Mouse (Mus musculus): ENCODE data around the gene Ncam1. TPM values are rescaled to one million over a fixed set of nuclear protein-coding genes. Genes with fewer than 3 reads are reported as not detected.

The Ncam1 gene
- total RNA-seq, 2 experiments from 2014 or later = 7.6 to 8.1 TPM

DNA sequence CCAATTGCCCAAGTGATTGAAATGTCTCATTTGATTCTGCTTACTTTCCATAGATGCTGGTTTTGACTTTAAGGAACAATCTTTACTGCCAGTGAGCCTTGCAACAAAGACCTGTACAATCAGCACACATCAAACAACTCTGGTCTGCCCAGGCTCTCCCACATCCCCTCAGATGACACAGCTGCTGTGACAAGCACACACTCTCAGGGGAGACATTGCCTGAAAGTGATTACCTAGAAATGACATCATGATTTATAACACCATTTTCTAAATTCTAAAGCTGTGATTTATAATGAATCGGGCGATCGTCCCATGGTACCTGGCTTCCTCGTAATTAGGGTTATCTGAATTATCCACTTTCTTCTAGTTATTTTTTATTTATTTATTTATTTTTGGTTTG is 42.0 kb downstream of the Ncam1 start:
- ATAC-seq (replicated peaks; ENCODE audit: low FRiP score, poor library complexity, severe bottlenecking) = no peak

DNA sequence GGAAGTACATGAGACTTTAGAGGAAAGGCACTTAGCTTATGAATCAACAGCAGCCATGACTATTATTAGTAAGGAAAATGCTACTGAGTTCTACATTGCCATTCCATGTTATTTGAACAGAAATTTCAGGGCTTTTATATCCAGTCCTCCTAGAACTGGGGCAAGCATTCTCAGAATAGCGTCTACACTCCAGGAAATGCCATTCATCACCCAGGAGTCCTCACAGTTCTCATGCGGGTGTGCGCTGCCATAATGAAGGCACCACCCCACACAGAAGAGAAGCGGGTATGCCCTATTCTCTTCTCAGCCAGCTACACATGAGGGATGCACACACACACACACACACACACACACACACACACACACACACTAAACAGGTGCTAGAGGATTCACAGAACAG is 43.5 kb downstream of the Ncam1 start:
- ATAC-seq (replicated peaks; ENCODE audit: low FRiP score, poor library complexity, severe bottlenecking) = no peak

DNA sequence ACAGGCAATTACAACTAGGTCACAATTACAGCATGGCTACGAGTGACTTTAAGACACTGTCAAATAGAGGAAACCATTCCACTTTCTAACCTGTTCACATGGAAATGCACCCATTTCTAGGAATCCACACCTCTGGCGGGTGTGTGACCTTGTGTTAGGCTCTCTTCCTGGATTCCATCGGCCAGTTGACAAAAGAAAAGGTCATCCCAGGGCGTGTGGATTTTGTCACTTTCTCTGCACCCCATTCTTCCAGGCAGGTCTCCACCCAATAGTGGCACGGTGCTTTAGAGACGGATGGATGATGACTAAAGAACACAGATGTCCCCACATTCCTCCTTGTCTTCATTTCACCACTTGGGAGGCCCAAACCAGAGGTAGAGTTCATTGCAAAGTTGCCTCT is 47.3 kb downstream of the Ncam1 start:
- no peak for ATAC-seq (replicated peaks; ENCODE audit: low FRiP score, poor library complexity, severe bottlenecking)

DNA sequence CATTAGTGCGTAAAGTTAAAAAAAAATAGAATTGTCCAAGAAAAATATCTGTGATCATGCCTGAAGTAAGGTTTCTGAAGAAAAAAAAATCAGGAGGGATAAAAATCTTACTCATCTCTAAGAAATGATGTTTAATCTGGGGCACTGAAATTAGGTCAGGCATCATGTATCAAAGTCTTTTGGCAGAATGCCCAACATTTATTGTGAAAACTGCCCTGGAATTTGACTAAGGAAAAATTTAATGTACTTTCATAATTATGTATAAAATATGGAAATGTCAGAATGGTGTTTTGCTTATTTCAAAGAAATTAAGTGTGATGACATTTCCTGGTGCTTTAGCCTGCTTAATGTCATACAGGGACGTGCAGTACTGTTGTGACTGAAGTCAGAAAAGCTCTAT is 52.5 kb downstream of the Ncam1 start:
- ATAC-seq (replicated peaks; ENCODE audit: low FRiP score, poor library complexity, severe bottlenecking) = no peak

DNA sequence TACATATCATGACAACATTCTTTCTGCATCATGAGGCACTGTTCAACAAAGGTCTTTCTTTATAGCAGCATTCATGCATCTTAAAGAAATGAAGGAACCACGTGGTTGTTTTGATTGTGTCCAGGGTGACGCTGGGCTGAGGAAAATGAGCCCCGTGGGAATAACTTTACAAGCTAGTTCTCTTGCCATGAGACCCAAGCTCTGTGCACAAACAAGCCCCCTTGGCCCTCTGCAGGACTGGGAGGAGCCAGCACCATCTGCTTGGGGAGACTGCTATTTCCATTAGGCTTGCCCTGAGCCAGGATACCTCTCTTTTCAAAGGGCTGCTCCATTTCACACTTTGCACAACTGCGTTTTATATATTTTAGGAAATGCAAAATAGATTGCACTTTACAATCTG is 53.0 kb downstream of the Ncam1 start:
- ATAC-seq (replicated peaks; ENCODE audit: low FRiP score, poor library complexity, severe bottlenecking) = no peak

DNA sequence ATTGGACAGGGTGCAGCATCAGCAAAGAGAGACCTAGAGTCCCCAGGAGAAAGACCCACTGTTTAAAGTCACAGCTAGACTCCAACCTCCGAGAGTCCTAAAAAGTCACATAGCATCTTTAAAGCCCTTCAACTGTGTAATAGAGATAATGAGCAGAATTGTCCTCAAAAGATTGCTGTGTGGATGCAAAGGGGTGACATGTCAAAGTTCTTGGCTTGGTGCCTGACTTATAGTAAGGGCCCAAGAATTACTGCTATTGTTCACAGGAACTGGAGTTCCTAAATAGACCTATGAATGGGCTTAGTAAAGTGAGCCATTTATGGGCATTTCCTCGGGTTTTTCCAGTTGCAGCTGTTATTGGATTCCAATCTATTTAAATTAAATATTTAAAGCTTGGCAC is 54.4 kb downstream of the Ncam1 start:
- no peak for ATAC-seq (replicated peaks; ENCODE audit: low FRiP score, poor library complexity, severe bottlenecking)

DNA sequence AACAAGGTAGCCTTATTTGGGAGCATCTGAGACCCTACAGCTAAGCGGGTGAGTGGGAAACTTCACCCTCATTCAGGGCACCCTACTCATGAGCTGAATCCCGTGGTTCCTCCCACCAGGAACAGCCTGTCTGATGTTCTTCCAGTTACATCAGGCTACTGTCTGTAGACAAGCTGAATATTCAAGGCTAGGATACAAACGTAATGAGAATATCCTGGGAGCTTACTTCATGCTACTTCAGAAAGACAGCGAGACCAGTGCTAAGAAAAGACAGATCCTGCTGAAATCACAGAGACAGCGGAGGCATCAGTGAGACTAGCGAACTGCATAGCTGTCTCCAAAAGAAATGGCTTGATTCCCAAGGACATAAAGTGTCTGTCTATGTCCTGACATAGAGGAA is 58.8 kb downstream of the Ncam1 start:
- ATAC-seq (replicated peaks; ENCODE audit: low FRiP score, poor library complexity, severe bottlenecking) = no peak

DNA sequence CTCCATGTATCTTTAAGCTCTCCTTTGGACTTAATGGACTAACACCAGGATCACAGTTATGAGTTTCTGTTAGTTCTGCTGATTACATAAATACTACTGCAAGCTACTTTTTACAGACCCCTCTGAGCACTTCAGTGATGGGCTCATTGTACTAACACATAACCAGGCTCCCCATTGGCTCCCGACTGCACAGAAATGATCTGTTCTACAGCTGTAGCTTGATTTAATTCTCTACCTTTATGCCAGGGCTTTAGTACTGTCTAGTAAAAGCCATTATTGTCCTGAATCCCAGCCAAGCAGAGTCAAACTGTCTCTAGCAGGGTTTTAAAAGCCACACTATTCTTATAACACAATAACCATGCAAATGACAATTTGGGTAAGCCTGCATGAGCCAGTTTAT is 60.2 kb downstream of the Ncam1 start:
- ATAC-seq (replicated peaks; ENCODE audit: low FRiP score, poor library complexity, severe bottlenecking) = no peak

DNA sequence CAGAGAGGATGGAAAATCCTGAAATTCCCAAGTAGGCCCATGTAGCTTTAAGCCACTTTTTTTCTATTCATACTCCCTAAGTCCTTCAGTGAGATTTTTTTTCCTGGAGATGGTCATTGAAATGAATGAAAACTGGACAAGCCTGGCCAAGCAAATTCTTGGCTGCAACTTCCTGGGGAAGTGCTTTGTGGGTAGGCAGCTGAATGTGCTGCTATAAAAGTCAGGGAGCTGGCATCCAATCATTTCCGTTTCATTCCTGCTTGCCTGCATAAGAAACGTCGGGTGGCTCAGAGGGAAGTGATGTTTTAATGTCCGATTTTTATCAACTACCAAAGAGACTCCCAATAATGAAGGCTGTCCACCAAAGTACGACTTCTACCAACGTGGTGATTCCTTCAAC is 61.6 kb downstream of the Ncam1 start:
- ATAC-seq (replicated peaks; ENCODE audit: low FRiP score, poor library complexity, severe bottlenecking) = no peak

DNA sequence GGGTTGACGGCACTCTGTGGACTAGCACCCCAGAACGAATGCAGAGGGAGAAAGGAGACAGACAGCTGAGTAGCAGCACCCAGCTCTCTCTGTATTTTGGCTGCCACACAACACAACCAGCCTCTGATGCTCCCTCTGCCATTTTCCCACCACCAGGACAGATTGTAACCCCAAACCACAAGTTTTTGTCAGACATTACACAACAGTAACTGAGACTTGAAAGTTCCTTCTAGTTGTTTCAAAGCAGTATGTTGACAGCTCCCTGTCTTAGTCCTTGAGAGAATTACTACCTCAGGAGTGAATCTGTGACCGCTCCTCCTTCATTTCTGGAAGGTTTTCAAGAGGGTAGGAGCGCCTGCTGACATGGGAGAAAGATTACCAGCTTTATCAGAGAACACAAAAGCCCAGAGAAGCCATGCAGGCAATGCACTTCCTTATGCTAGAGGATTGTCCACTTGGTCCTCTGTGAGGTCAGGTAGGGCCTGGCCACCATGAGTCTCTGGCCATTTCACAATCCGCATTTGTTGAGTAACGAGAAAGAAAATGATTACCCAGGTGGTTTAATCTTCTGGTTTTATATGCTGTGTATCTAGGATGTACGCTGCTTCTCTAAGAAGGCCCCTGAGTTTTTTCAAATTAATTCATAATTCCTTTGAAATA is 64.2 kb downstream of the Ncam1 start:
- ATAC-seq (replicated peaks; ENCODE audit: low FRiP score, poor library complexity, severe bottlenecking) = no peak

DNA sequence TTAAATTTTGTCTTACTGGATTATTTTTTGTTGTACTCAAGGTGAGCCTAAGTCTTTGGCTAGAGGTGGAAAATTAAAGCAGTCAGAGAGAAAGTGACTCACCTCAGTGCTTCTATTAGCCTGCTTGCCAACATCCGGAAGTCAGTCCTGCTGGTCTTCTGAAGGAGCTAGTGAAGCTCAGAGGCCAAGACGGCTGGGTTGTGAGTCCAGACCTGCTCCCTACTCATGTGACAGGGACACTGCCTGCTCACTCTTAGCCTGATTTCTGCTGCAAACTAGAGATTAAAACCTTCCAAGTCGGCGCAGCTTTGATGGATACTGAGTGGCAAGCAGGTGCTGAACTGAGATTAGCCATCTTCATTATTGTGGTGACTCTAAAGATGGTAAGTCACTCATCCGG is 65.0 kb downstream of the Ncam1 start:
- ATAC-seq (replicated peaks; ENCODE audit: low FRiP score, poor library complexity, severe bottlenecking) = no peak

DNA sequence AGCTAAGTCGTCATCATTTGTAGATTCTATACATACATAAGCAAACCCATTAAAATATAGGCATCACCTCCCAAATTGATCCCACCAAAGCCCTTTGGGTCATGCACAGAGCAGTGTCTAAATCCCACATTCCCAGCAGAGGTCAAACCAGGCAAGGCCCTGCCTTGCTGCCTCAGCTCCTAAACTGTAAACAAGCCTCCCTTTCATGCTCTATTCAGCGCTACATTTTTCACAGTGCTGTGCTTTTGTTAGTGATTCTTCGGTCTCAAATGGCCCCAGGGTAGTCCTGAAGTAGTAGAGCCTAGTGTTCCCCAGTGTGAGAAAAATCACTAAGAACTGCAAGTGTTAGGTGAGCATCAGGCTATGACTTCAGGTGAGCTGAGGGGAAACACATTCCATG is 69.2 kb downstream of the Ncam1 start:
- no peak for ATAC-seq (replicated peaks; ENCODE audit: low FRiP score, poor library complexity, severe bottlenecking)

DNA sequence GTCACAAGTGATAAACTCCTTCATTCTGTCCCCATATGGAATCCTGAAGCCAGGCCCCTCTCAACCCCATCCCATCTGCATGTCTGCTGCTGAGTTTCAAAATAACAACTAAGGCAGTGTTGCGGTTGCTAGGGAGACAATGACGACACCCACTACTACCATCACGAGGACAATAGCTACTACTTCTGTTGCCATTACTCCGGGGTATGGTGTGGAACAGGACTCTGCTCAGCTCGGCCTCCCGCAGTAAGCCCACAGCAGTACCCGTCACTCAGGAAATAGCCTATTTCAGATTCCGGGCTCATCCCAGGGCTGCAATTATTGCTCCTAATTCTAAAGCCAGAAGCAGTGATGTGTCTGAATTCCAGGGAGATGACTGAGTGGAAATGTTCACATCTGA is 70.5 kb downstream of the Ncam1 start:
- ATAC-seq (replicated peaks; ENCODE audit: low FRiP score, poor library complexity, severe bottlenecking) = no peak

DNA sequence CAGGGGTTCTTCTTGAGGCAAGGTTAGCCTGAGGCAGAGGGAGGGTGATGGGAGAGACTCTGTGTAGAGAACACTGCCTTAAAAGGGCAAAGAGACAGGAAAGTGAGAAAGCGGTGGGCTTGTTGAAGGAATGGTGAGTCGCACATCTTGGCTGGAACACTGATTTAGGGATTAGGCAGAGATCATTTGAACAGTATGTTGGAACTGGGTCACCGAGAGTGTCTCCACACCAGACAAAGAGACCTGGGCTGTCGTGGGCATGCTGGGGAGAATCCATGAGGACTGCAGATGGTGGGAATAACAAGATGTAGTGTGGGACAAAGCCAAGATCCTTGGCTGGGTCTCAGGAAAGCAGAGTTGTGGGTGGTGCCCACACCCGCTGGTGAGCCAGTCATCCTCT is 76.0 kb downstream of the Ncam1 start:
- ATAC-seq (replicated peaks; ENCODE audit: low FRiP score, poor library complexity, severe bottlenecking) = no peak

DNA sequence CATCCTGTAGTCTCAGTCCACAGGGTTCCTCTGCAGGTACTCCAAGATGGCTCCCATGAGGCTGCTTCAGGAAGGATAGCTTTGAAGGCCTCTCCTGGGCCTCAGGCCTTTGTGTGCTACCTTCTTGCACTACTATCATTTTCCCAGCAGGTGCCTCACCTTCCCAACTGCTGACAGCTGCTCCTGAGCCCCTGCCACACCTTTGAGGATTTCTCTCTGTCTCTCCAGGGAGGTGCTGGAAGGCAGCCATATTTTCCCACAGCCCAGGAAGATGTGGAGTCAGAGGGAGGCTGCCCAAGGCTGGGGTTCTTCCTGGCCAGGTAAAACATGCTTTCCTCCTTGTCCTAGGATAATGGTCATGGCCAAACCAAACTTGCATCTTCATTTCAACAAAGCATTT is 83.6 kb downstream of the Ncam1 start:
- no peak for ATAC-seq (replicated peaks; ENCODE audit: low FRiP score, poor library complexity, severe bottlenecking)

DNA sequence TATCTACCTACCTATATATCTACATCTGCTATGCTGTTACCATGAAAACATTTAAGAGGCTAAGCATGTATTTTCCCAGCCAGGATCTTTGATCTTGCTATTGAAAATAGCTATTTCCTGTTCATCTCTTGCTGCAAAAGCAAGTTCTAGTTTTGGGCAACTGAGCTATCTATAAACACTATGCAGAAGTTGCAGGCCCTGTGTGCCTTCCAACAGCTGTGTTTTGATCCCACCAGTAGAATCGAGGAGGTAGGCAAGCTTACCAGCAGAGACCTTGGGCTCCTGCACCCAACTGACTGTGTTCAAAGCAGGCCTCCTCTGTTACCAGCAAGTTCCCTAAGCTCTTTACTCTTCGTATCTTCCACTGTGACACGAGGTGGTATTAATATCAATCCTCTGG is 84.6 kb downstream of the Ncam1 start:
- ATAC-seq (replicated peaks; ENCODE audit: low FRiP score, poor library complexity, severe bottlenecking) = no peak

DNA sequence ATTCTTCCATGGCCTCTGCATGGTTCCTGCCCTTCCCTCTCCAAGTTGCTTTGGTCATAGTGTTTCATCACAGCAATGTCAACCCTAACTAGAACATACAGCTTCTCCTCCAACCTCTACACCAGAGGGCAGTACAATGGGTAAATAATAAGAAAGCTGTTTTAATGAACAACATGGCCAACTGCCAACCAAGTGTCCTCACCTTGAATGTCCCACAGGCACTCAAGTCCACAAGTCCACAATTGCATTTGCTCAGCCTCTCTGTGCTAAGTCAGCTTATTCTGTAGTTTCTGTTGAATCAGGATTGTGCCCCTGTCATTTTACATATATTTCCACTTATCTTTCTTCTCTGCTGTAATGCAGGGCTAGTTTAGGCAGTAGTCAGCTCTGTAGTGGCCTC is 91.1 kb downstream of the Ncam1 start:
- no peak for ATAC-seq (replicated peaks; ENCODE audit: low FRiP score, poor library complexity, severe bottlenecking)

DNA sequence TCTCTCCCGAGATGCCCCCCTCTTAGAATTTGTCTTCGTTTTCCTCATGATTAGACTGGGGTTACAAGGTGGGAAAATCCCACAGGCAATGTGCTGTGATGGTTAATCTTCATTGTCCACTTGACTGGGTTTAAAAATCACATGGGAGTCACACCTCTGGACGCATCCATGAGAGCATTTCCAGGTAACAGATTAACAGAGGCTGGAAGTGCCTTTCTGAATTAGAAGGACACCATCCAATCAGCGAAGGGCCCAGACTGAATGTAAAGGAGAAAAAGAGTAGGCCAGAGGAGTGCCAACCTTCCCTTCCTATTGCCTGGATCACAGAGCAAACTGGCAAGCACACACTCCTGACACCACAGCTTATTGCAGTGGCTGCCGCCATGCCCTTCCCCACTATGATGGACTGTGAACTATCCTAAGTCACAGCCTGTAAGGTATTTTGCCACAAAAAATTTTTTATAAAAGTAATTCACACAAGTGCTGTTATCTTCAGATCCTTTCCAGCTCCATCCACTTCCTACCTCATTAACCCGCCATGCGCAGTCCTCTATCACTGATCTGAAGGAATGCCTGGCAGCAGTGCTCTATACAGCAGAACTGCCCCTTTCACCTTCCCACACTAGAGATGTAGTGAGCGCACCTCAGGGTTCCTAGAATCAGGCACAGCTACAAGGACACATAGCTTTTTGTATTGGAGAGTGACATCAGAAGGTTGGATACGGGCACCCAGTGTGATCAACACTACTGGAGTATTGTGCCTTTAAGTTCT is 94.3 kb downstream of the Ncam1 start:
- no peak for ATAC-seq (replicated peaks; ENCODE audit: low FRiP score, poor library complexity, severe bottlenecking)

DNA sequence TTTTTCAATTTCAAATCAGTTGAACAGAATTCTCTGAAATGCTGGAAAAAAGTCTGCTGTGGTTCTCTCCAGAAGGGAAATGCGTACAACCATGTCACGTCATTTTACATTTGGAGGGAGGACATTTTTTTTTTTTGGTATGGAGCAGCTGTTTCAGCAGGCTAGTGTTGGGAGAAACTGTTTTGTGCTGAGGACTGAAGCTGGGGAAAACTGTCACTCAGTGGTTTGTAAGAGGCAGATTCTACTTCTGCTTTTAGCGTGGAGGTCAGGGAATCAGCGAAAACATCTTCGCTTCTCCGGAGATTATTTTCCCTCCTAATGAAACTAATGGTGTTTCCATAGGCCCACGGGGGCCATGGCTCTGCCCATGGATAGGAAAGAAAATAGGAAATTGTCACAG is 103.4 kb downstream of the Ncam1 start:
- no peak for ATAC-seq (replicated peaks; ENCODE audit: low FRiP score, poor library complexity, severe bottlenecking)

DNA sequence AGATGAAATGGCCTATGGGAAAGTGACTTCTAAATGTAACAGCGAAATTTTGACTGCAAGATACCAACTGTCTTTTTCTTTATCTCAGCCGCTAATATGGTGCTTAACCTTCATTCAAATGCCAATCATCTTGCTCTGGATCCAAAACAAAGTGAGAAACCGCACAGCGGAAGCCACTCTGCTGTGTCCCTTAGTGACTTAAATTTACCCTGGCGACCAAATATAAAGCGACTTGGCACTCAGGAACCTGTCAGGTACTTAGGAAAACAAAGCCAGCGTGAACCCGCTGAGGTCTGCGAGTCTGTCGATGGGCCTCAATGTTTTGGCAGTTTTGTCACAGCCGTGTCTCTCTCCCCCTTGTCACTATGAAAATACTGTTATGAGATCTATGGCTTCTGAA is 105.9 kb downstream of the Ncam1 start:
- no peak for ATAC-seq (replicated peaks; ENCODE audit: low FRiP score, poor library complexity, severe bottlenecking)

DNA sequence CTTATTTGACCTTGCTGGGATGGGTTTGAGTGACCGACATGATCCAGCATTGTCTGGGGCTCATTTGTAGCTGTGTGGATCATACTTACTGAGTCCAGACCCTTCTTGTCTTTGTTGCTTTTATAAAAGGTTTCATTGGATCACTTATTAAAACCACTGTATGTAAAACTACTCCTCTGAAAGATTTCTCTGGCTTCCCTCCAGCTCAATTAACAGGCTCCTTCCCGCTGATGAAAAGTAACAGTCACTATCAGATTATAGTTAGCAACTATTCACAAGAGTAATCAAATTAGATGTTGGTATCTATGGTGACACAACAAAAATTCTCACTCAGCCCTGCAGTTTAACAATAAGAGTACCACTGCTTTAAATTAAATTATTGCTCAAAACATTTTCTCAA is 107.4 kb downstream of the Ncam1 start:
- ATAC-seq (replicated peaks; ENCODE audit: low FRiP score, poor library complexity, severe bottlenecking) = no peak
